Mouse (Mus musculus): ENCODE data around the gene Pigb.
"Not testable (repeated sequence)": the region's sequence is repeated elsewhere in the genome, so short reads cannot be mapped to it uniquely, and the experiment has no call there.

The Pigb gene

DNA sequence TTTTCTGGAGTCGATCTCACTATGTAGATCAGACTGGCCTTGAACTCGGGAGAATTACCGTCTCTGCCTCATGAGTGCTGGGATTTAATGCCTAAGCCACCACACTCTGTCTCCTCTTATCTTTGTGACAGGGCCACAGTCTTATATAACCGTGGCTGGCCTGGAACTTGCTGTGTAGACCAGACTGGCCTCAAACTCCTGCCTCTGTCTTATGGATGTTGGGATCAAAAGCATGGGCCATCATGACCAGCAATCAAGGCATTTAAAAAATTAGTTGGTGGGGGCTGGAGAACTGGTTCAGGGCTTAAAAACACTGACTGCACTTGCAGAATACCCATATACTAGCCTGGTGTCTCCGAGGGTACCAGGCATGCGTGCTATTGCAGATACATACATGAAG is at the start of gene Pigb:
Gene Pigb, minus strand, starts transcription at position 299 of the 400 bp plus-strand sequence.
- DNase-seq (ENCODE audit: low read depth in 1 of 2, low spot score in 2 of 2): no peak

DNA sequence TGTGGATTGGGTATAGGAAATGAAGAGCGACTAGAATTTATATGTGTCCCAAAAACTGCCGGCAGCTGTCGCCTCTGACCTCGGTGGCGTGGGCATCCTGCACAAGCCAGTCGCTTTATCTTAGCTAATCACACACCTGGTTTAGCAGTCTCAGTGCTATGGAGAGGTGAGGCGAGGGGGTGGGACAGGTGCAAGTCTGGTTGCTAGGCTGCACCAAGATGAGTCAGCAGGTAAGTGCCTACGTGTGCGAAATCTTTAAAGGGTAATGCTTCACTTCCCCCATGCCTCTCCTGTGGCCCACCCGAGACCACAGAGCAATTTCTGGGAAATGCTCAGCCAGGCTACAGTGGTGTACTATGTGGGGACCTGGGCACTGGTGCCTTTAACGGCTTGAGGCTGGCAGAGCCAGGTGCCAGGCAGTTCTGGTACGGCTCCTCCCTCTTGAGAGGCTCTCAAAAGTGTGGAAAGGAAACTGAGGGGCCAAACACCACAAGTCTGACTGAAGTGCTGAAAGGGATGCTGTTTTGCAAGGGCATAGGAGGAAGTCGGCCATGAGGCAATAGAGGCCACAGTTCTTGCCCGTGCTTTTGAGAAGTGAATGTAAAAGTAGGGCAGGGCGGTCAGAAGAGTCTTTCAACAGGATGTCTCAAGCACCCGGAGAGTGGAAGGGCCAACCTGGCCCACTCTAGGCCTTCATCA is 49.2 kb upstream of the Pigb start:
- peak; percentile 65 to 82 for DNase-seq (ENCODE audit: low read depth in 1 of 2, low spot score in 2 of 2)

DNA sequence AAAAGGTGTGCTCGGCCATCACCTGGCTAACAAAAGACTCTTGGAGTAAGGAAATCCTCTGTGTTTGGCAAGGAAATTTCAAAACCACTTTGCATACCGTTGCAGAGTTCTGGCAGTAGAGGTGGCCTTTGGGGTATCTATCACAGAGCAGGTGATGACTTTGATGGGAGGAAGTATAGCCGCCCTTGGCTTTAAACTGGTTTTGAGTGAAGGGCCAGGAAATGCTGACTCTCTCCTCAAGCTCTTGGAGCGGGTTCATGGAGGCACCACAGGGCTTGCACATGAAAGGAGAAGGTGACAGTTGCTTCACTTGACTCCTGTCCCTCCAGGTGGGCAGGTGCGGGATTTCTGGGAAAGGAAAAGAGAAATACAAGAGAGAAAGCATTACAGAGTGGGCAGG is 47.4 kb upstream of the Pigb start:
- DNase-seq (ENCODE audit: low read depth in 1 of 2, low spot score in 2 of 2): no peak

DNA sequence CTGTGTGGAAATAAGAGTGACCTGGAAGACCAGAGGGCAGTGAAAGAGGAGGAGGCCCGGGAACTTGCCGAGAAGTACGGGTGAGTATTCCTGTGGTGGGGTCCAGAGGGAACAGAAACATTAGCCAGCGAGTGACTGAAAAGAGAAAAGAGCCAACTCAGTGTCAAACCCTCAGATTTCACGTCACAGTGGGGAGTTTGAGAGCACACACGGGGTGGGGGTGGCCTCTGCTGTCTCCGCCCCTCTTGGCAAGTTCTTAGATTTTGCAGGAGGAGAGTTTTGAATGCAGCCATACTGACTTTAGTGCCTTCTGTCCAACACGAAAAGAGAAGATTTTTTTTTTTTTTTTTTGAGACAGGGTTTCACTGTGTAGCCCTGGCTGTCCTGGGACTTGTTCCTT is 46.9 kb upstream of the Pigb start:
- DNase-seq (ENCODE audit: low read depth in 1 of 2, low spot score in 2 of 2): no peak

DNA sequence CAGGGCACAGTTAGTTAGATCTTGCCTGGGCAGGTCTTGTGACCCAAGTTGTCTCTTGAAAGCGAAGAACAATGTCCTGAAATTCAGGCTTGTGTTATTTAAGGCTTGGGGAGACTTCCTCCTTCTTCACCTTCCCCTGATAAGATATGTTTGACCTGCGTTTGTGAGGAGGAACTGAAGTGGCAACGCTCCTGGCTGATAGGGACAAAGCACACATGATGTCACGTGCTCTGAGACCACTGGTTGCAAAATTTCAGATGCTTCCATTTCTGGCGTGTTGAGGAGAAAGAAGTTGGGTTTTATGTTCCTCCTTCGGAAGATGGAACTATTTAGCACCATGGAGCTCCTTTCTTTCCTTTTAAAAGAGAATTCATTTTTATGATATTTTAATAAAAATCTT is 45.7 kb upstream of the Pigb start:
- peak in 1 of 2 experiments; percentile 28 for DNase-seq (ENCODE audit: low read depth in 1 of 2, low spot score in 2 of 2)

DNA sequence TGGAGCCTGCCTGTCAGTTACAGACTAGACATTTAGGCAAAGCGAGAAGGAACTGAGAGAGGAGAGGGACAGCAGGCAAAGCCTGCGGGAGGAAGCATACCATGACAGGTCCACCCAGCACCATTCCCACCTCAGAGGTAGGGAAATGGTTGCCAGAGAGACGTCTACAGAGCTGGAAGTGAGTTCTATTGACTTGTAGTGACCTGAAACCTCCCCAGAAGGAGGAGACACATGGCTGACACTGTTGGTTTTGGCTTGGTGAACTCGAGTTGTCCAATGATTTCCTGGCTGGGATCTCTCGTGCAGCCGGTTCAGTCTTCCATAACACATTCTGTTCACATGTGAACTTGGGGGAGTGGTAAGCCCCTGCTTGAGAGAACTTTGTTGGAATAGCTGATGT is 43.8 kb upstream of the Pigb start:
- DNase-seq (ENCODE audit: low read depth in 1 of 2, low spot score in 2 of 2): no peak

DNA sequence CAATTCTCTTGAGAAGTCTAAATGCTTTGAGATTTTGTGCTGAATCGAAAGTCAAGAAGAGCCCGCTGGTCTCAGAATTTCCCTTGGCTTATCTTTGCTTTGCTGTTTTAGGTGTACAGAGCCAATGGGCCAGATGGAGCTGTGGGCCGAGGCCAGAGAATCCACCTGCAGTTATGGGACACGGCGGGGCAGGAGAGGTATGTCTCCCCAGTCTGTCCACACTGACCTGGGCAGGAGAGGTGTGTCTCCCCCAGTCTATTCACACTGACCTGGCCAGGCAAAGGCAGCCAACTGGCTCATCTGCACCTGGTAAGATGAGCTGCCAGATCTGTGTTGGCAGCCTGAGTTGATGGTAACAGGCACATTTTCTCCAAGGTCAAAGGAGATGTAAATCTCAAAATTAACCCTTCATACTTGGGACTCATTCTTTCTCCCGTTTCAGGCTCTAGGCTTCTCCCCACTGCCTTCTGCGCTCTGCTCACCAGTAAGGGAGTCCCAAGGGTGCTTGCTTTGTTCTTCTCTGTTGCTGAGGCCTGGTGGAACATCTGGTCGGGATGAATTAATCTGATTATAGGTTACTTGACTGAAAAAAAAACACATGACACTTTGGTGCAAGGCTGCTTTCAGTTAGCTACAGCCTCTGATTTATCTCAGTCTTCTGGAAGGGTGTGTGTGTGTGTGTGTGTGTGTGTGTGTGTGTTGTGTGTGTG is 42.3 kb upstream of the Pigb start:
- no peak for DNase-seq (ENCODE audit: low read depth in 1 of 2, low spot score in 2 of 2)

DNA sequence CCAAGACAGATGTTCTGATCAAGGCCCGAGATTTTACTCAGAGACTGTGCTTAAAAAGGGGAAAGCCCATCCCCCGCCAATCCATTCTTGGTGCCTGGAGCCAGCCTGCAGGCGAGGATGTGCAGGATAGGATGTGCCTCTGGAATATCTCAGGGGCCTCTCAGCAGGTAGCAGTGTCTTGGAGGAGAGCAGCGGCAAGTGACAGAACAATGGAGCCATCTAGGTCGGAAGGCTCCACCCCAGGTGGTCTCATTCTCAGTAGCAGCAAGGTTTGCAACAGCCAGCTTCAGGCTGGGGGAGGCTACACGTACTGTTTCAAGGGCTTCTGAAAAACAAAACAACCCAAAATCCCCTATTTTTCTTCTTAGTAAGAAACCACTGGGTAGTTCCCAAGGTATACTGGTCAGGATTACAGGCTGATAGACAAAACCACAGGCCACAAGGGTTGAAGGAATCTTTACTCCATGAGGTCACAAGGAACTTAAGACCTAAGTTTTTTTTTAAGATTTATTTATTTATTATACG is 39.7 kb upstream of the Pigb start:
- DNase-seq (ENCODE audit: low read depth in 1 of 2, low spot score in 2 of 2): no peak

DNA sequence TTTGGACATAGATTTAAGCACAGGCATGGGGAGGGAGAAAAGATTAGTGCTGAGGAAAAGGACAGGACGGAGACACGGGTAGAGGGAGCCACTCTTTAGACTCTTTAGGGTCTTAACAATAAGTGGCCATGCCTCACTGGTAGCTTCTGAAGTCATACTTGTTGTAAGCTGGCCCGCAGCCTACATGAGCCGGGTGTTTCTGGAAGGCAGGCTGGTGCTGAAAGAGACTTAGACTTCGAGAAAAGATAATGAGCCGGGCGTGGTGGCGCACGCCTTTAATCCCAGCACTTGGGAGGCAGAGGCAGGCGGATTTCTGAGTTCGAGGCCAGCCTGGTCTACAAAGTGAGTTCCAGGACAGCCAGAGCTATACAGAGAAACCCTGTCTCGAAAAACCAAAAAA is 39.2 kb upstream of the Pigb start:
- DNase-seq (ENCODE audit: low read depth in 1 of 2, low spot score in 2 of 2): not testable (repeated sequence)

DNA sequence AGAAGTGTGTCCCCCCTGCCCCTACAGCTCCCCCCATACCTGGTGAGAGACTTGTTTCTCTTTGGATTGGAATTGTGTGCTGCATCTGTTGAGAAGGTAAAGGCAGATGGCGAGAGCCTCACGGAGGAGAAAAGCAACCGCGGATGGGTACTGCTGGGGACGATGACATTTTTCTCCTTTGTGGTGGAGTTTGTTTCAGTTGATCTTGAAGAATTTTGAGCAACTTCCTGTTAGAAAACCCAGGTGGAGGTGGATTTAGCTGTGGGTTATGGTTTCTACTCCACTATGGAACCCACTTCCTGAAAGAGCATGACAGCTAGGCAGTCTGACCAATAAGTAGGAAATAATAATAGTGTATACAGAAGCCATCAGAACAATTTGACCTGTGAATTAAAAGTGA is 33.0 kb upstream of the Pigb start:
- DNase-seq (ENCODE audit: low read depth in 1 of 2, low spot score in 2 of 2): no peak

DNA sequence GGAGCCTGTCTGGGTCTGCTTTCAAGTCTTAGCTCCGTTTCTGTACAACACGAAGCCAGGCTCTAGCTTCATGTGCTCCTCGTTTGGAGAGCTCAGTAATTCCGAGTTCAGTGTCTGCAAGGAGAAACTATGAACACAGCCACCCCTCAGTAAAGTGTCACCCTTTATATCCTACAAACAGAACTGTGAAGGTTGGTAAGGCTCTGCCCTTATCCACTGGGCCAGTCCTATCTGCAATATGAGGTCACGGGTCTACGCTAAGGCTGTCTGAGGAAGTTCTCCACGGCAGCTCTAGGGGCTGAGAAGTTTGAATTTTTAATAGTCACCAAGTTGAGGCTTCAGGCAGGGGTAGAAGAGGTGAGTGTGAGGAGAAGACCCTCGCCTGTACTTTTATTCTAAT is 32.2 kb upstream of the Pigb start:
- no peak for DNase-seq (ENCODE audit: low read depth in 1 of 2, low spot score in 2 of 2)

DNA sequence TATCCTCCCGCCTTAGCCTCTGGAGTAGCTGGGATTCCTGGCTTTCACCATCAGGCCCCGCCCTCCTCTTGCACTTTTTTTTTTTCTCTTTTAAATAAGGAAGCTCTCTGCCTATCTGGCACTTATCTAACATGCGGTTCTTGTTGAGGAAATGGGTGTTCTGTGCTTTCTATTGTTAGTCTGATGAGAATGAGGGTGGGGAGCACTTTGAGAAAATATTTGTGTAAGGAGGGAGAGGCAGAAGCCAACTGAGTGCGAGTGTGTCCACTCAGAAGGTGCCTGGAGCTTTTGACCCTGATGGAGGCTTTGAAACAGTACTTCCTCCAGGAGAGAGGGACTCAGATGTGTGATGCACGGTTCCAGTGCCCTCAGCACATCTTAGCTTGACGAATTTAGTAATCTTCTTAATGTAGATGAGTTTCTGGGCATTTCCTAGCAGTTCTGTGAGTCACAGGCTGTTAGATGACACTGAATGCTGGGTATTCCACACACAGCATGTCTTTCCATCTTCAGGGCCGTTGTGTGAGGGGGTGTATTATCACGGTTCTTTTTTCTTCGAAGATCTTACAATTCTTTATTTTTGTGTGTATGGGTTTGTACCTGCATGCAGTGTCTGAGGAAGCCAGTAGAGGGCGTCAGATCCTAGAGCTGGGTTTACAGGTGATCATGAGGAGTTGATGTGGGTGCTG is 30.9 kb upstream of the Pigb start:
- no peak for DNase-seq (ENCODE audit: low read depth in 1 of 2, low spot score in 2 of 2)

DNA sequence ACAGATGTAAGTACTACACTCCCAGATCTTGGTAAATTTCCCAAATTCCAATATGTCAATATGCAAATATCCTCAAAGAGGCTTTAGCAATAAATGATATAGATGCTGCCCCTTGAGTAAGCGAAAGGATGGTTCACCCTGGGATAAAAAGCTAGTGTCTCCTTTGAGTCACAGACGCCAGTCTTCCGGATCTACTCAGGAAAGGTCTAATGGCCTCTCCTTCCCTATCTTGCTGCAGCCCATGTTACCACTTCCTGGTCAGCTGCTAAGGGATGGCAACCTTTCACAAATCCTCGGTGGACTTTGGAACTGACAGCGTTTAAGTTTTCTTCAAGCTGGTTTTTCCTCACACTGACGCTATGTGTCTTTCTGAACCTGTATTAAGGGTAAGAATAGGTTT is 28.5 kb upstream of the Pigb start:
- no peak for DNase-seq (ENCODE audit: low read depth in 1 of 2, low spot score in 2 of 2)

DNA sequence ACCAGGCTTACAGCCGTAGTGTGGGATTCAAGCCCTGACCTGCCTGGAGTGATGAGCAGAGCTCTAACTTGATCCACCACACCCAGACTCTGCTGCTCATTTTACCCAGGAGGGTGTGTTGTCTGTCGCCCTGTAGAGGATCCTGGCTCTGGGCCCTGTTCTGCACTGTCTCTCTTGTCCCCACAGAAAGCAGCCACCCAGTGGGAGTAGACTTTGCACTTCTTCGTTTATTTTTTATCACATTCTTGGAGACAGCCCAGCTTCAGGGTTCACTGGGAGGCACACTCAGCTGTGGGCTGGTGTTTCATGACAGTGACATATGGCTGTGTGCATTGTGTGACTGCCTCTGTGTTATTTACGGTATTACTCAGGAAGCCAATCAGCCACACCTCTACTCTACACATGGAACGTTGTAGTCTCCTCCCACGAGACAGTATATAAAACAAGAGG is 28.1 kb upstream of the Pigb start:
- DNase-seq (ENCODE audit: low read depth in 1 of 2, low spot score in 2 of 2): no peak

DNA sequence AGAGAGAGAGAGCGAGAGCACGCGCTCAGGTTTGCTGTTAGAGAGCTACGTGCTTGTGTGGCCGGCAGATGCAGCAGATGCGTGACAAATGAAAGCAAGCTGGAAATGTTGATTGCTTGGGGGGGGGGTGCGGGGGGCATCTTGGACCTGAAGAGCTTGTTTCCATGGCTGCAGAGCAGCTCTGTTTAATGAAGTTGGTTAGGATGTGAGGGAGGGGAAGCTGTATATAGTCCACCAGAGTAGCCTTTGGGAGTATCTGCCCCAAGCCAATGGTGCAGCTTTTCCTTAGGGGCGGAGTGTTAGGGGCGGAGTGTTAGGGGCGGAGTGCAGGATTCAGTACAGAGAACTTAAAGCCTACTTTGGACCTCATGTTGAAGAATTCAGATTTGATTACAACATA is 26.9 kb upstream of the Pigb start:
- no peak for DNase-seq (ENCODE audit: low read depth in 1 of 2, low spot score in 2 of 2)

DNA sequence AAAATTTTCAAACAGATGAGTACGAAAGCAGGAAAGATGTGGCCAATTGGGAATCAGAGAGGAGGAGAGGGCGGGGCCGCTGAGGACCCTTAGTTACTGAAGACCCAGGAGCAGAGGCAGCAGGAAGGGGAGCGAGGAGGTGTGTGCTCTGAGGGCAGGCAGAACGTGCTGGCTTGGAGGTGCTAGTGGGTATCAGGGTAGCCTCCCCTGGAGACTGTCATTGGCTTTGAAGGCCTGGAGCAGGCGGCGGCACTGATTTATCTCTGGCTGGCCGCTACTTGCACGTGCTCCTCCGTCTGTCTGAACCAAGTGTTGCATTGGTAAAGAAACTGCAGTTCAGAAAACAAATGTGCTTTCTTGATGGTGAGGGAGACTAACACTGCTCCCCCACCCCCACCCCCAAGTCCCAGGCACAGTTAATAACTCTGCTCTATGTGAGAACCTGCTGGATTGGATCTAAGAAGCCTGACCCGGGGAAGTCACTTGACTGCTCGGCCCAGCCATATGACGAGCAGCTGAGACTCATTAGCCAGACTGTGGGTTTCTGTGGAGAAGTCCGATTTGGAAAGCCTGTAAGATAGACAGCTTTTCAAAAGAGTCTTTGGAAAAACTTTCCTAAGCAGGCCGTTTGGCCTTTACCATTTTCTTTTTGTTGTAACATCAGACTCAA is 23.6 kb upstream of the Pigb start:
- no peak for DNase-seq (ENCODE audit: low read depth in 1 of 2, low spot score in 2 of 2)

DNA sequence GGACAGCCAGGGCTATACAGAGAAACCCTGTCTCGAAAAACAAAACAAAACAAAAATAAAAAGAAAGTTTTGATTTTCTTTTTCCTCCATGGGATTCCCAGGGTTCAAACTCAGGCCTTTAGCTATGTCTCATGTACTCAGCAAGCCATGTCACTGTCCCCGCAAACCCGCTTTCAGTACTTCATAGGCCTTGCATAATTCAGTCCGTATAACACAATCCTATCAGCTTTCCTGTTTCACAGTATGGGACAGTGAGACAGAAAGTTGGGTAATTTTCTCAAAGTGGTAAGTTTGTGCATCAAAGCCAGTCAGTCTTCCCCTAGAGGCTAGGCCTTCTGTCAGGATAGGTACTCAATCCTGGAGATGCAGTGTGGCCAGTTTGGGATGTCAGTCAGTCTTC is 19.0 kb upstream of the Pigb start:
- DNase-seq (ENCODE audit: low read depth in 1 of 2, low spot score in 2 of 2): no peak

DNA sequence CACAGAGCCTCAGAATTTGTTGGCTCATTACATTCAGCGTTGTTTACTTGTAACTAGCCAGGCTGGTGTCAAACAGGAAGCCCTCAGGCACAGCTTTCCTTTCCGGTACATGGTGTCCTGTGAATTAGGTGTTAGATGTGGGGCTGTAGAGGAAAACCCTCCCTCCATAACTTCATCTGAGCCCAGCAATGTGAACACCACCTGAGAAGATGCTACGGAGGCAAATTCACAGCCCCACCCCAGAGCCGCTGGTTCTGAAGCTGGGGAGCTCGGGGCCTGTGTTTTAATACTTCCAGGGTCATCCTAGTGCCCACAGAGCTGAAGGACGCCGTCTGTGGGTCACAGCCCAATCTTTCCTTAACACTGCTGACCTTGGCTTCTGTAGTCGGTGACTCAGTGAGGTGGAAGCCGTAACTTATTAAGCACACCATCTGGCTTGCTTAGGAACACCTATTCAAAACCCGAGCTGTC is 15.3 kb upstream of the Pigb start:
- no peak for DNase-seq (ENCODE audit: low read depth in 1 of 2, low spot score in 2 of 2)

DNA sequence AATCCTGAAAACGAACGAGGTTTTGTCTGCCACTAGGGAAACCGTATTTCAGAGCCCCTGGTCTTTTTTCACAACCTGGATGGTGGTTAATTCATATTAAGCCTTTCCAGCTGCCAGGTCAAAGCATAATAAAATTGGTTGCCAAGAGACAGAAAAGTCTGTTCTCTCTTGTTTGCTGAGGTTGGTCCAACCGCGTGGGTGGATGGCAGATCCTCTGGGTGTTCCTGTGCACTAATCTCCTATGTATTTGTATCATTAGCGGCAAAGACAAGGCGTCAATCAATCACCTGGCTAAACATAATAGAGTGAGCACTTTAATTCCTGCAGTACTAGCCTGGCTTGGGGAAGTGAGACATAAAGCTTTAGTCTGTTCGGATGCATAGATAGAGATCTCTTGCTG is 10.4 kb upstream of the Pigb start:
- DNase-seq (ENCODE audit: low read depth in 1 of 2, low spot score in 2 of 2): no peak

DNA sequence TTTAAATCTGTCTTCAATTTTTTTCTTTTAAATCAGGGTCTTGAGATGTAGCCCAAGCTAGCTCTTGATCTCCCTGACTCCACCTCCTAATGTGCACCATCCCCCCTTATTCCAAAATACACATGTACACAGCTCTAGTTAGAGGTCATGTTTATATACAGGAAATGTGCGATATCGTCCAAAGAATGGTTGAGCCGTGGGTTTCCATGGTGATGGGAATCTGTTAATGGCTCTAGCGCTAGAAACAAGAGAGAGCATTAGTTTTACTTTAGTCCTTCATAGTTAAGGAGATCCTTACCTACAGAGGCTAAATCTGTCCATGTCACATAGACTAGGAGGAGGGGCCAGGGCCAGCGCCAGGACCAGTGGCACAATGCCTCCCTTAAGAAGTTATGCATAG is 9.7 kb upstream of the Pigb start:
- DNase-seq (ENCODE audit: low read depth in 1 of 2, low spot score in 2 of 2): no peak

DNA sequence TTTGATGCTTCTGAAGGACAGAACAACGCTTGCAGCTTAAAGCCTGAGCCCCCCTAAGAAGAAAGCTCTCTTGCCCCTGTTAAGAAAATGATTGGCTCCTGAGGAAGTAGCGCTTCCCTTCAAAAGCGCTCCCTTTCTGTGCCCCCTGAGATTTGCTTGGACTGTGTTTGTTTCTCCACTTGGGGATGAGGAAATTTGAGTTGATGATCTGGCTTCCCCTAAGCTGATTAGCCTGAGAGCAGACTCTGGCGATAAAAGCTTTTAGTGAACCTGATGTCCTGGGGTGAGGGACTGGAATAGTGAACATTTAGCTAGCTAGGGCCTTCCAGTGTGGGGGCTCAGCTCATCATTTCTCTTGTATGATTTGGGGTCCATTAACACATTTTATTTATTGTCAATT is 8.7 kb upstream of the Pigb start:
- no peak for DNase-seq (ENCODE audit: low read depth in 1 of 2, low spot score in 2 of 2)

All from monocyte, adult 2 months (primary cell).